ENCODE assay signal across 19 mouse cellular contexts in the genomic region with DNA sequence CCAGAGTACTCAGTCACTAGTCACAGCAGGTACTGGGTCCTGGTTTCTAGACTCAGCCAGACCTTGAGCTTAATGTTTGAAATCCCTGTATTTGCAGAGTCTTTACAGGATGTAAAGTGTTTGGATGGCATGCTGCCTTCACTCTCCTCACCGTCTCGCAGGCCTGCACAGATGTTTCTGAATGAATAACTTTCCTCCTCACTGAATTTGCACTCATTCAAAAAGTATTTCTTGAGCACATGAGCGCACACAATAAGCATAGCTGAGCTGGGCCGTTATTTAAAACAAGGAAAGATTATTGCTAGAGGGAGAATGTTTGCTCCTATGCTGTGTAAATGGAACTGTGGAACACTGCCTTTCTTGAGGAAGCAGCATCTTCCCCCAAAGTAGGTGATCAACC. TPM values are rescaled to one million over a fixed set of nuclear protein-coding genes. Genes with fewer than 3 reads are reported as not detected.
DNase-seq lines count a peak whose midpoint lies in the region; ATAC-seq lines count a peak whose summit lies in the region.
"Had no signal": no experiment of that assay in that cellular context is flagged by ENCODE, and none has a peak within 500 bp of the region (broad histone marks: within the 10 kb centered on the region; RNA-seq: fewer than 3 reads in every experiment).

No protein-coding gene starts in this region.

- no peak overlapping the region for H3K27ac ChIP-seq in embryonic facial prominence, embryonic 12.5 days
- H3K27ac ChIP-seq in embryonic facial prominence, embryonic 10.5 days (replicated peaks): no peak overlapping the region
- H3K27ac ChIP-seq in neural tube, embryonic 12.5 days: no peak overlapping the region
- no peak overlapping the region for H3K27ac ChIP-seq in hindbrain, embryonic 15.5 days (replicated peaks)
- H3K27ac ChIP-seq in neural tube, embryonic 14.5 days (ENCODE audit: low read depth, low read length): no peak overlapping the region

- H3K36me3 ChIP-seq in embryonic facial prominence, embryonic 12.5 days: no peaks in the 10 kb centered on the region
- H3K36me3 ChIP-seq in embryonic facial prominence, embryonic 10.5 days (replicated peaks): no peaks in the 10 kb centered on the region
- H3K36me3 ChIP-seq in neural tube, embryonic 12.5 days: no peaks in the 10 kb centered on the region
- H3K36me3 ChIP-seq in hindbrain, embryonic 15.5 days: no peaks in the 10 kb centered on the region
- H3K36me3 ChIP-seq in neural tube, embryonic 14.5 days (ENCODE audit: control insufficient read depth, insufficient read depth, low read length): no peaks in the 10 kb centered on the region

- H3K4me3 ChIP-seq in embryonic facial prominence, embryonic 12.5 days: no peak overlapping the region
- no peak overlapping the region; the same call in 1 of the 2 replicates for H3K4me3 ChIP-seq in embryonic facial prominence, embryonic 10.5 days
- H3K4me3 ChIP-seq in neural tube, embryonic 12.5 days: peak overlapping the region; percentile 15; the same call in 1 of the 2 replicates
- H3K4me3 ChIP-seq in hindbrain, embryonic 15.5 days: peak overlapping the region; percentile 74
- H3K4me3 ChIP-seq in neural tube, embryonic 14.5 days (ENCODE audit: low read depth, low read length): peak overlapping the region; percentile 81

- DNase-seq in embryonic facial prominence, embryonic 10.5 days (ENCODE audit: low spot score): no peak
- no peak for DNase-seq in neural tube, embryonic 10.5 days (ENCODE audit: extremely low spot score, low spot score)
- no peak for DNase-seq in T-cell, adult 2 months (ENCODE audit: low spot score)
- DNase-seq in cerebellum, adult 18-20 months: no peak
- DNase-seq: cerebellum, postnatal 14 days; embryo, embryonic 11 days; heart, postnatal 14 days; left cerebral cortex, postnatal 4 days; lung, adult 18-20 months; lung, postnatal 4 days; right cerebral cortex, adult 18-20 months; thymus, adult 18-20 months had no signal

- H3K4me1 ChIP-seq in embryonic facial prominence, embryonic 12.5 days: peaks cover 4% of the 10 kb centered on the region; the same call in 1 of the 2 replicates
- peaks cover 17% of the 10 kb centered on the region for H3K4me1 ChIP-seq in embryonic facial prominence, embryonic 10.5 days
- peaks cover 9% of the 10 kb centered on the region; the same call in 1 of the 2 replicates for H3K4me1 ChIP-seq in neural tube, embryonic 12.5 days
- H3K4me1 ChIP-seq in hindbrain, embryonic 15.5 days (replicated peaks): peaks cover 16% of the 10 kb centered on the region; the same call in 1 of the 2 replicates
- H3K4me1 ChIP-seq in neural tube, embryonic 14.5 days (ENCODE audit: control insufficient read depth, insufficient read depth, low read length): no peaks in the 10 kb centered on the region

- no peak overlapping the region for H3K9ac ChIP-seq in embryonic facial prominence, embryonic 12.5 days
- no peak overlapping the region for H3K9ac ChIP-seq in neural tube, embryonic 12.5 days
- H3K9ac ChIP-seq in hindbrain, embryonic 15.5 days: no peak overlapping the region; the same call in 1 of the 2 replicates
- no peak overlapping the region; the same call in 1 of the 2 replicates for H3K9ac ChIP-seq in neural tube, embryonic 14.5 days (replicated peaks; ENCODE audit: low read depth, low read length)

- 0 out of 2 replicates have a peak overlapping the region, but pooled peaks have one; percentile 9 for H3K4me2 ChIP-seq in embryonic facial prominence, embryonic 12.5 days (replicated peaks)
- H3K4me2 ChIP-seq in neural tube, embryonic 12.5 days (replicated peaks): peak overlapping the region; percentile 99
- peak overlapping the region; percentile 95 for H3K4me2 ChIP-seq in hindbrain, embryonic 15.5 days
- H3K4me2 ChIP-seq in neural tube, embryonic 14.5 days (ENCODE audit: low read depth, low read length): peak overlapping the region; percentile 89
- H3K4me2 ChIP-seq: heart, embryonic 11.5 days had no signal

- 59% methylated on average over 4 of the region's 4 CpGs for WGBS in embryonic facial prominence, embryonic 12.5 days
- 70% methylated on average over 4 of the region's 4 CpGs for WGBS in embryonic facial prominence, embryonic 10.5 days
- WGBS in neural tube, embryonic 12.5 days: 48% methylated on average over 4 of the region's 4 CpGs
- 27% methylated on average over 4 of the region's 4 CpGs for WGBS in hindbrain, embryonic 15.5 days
- WGBS in neural tube, embryonic 14.5 days: 47% methylated on average over 4 of the region's 4 CpGs

- peaks cover 27% of the 10 kb centered on the region for H3K27me3 ChIP-seq in embryonic facial prominence, embryonic 12.5 days
- peaks cover 57% of the 10 kb centered on the region for H3K27me3 ChIP-seq in embryonic facial prominence, embryonic 10.5 days (replicated peaks; ENCODE audit: low read depth, poor library complexity, severe bottlenecking)
- peaks cover 13% of the 10 kb centered on the region; the same call in 1 of the 2 replicates for H3K27me3 ChIP-seq in neural tube, embryonic 12.5 days (replicated peaks)
- H3K27me3 ChIP-seq in hindbrain, embryonic 15.5 days: no peaks in the 10 kb centered on the region
- peaks cover 4% of the 10 kb centered on the region; the same call in 1 of the 2 replicates for H3K27me3 ChIP-seq in neural tube, embryonic 14.5 days (ENCODE audit: control insufficient read depth, insufficient read depth, low read length)

- no peaks in the 10 kb centered on the region for H3K9me3 ChIP-seq in embryonic facial prominence, embryonic 12.5 days
- H3K9me3 ChIP-seq in embryonic facial prominence, embryonic 10.5 days: no peaks in the 10 kb centered on the region
- H3K9me3 ChIP-seq in neural tube, embryonic 12.5 days: no peaks in the 10 kb centered on the region
- H3K9me3 ChIP-seq in hindbrain, embryonic 15.5 days: no peaks in the 10 kb centered on the region
- H3K9me3 ChIP-seq in neural tube, embryonic 14.5 days (ENCODE audit: control insufficient read depth, low read length): no peaks in the 10 kb centered on the region

- ATAC-seq in embryonic facial prominence, embryonic 12.5 days (ENCODE audit: insufficient number of reproducible peaks, insufficient read depth, low FRiP score, low TSS enrichment): no peak
- ATAC-seq in neural tube, embryonic 12.5 days (ENCODE audit: low FRiP score, low read depth): no peak
- no peak for ATAC-seq in hindbrain, embryonic 15.5 days (ENCODE audit: low FRiP score, low read depth)
- no peak for ATAC-seq in neural tube, embryonic 14.5 days (ENCODE audit: low read depth)
- ATAC-seq: intestine, embryonic 16.5 days had no signal

RNA-seq across cellular contexts. Expression of gene Hs3st5, which starts 2.9 kb away (rescaled TPM):
- polyA plus RNA-seq in embryonic facial prominence, embryonic 12.5 days (2016; fragmentation: Nextera tagmentation; extraction: Ambion mirVana): 6.0 and 7.2 TPM in 2 replicates
- 1.4 and 3.3 TPM in 2 replicates for polyA plus RNA-seq in embryonic facial prominence, embryonic 10.5 days (2016; fragmentation: Nextera tagmentation; extraction: Ambion mirVana)
- 13.5 and 15.5 TPM in 2 replicates for polyA plus RNA-seq in neural tube, embryonic 12.5 days (2016; fragmentation: Nextera tagmentation; extraction: Ambion mirVana)
- polyA plus RNA-seq in hindbrain, embryonic 15.5 days (2015; fragmentation: Nextera tagmentation; extraction: Ambion mirVana): 31.7 and 34.9 TPM in 2 replicates
- polyA plus RNA-seq in neural tube, embryonic 14.5 days (2014; fragmentation: Nextera tagmentation; extraction: Ambion mirVana): 54.8 and 61.2 TPM in 2 replicates
- polyA plus RNA-seq: liver, adult 2 months had no signal

Comparison
In these comparisons a context has a peak if more than half of its experiments do, and no peak if none do; other contexts are left out.
1. H3K4me2 ChIP-seq: peak in every context shown above with its lines; median percentile 99 in neural tube, embryonic 12.5 days; 95 in hindbrain, embryonic 15.5 days; 89 in neural tube, embryonic 14.5 days; 9 in embryonic facial prominence, embryonic 12.5 days.
2. H3K4me3 ChIP-seq: peak in neural tube, embryonic 12.5 days (single experiment), hindbrain, embryonic 15.5 days (single experiment) and neural tube, embryonic 14.5 days (single experiment); none in embryonic facial prominence, embryonic 12.5 days (single experiment) and embryonic facial prominence, embryonic 10.5 days (single experiment).